Mouse (Mus musculus): ENCODE data around the gene Stk39. TPM values are rescaled to one million over a fixed set of nuclear protein-coding genes. Genes with fewer than 3 reads are reported as not detected.

Gene Stk39
- total RNA-seq, 4 experiments from 2014 or later, result 59.8 to 101 (median 73.8) TPM

GRCm38 (mm10) chr2:68457455-68458032 is 14.5 kb downstream of the Stk39 start:
- DNase-seq, result no peak

DNA sequence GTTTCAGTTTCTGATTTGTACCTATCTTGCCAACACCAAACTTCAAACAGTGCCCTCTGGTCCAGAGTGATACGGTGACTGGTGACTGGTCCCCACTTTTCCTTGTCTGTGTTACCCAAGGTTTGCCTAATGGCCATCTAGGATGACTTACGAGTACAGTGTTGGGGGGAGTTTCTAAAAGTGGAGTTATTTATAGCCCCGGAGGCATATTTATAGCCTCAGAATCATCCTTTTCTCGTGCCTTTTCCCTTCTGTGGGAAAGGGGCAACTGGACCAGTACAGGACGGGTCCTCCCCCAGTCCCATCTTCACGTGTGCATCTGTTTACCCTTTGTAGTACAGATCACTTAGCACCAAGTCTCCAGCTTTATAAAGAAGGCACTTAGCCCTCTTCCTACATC is 15.2 kb downstream of the Stk39 start:
- DNase-seq, result no peak

GRCm38 (mm10) chr2:68452379-68452778 is 19.7 kb downstream of the Stk39 start:
- DNase-seq, result peak; percentile 69

- DNase-seq, result no peak
Measured at GRCm38 (mm10) chr2:68448035-68448434, 24.0 kb downstream of the Stk39 start.

GRCm38 (mm10) chr2:68443141-68443540 is 28.9 kb downstream of the Stk39 start:
- no peak for DNase-seq

DNA sequence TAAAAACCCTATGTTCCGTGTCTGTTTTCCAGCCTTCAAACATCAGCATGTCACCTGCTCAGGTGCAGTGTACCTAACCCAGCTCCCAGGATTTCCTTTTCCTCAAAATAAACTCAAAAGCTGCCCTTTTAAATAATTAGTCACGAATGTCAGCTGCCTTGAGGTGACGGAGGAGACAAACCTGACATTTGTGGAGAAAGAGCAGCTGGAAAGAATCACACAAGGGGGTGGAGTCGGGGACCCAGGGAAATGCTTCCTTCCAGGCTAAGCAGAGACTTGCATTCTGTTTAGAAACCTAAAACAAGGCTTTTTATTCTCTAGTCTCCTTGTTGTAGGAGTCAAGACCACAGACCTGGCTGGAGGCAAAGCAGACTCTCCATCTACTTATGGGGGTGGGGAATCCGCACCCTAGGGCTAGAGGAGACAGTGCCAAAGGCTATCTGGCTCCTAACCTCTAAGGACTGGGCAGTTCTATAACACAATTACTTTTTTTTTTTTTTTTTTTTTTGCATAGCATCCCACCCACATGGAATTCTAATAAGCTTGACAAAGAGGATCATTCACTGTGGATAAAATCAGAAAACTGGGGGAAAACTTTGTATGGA is 29.9 kb downstream of the Stk39 start:
- no peak for DNase-seq

DNA sequence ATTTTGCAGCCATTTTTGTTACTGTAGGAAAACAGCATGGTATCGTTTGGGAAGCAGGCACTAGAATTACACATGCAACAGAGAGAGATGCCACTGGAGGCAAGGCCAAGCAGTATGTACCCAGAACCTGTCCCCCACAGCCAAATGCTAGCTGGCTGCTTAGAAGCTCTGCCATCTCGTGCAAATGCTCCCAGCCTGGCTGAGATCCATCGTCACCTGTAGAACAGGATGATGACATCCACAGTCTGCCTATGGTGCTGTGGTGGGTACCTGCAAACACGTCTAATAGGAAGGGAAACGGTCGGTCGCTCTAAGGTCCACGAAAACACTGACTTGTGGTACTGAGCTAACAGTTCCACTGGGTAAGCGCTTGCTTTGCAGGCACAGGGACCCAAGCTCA is 32.5 kb downstream of the Stk39 start:
- DNase-seq, result no peak

DNA sequence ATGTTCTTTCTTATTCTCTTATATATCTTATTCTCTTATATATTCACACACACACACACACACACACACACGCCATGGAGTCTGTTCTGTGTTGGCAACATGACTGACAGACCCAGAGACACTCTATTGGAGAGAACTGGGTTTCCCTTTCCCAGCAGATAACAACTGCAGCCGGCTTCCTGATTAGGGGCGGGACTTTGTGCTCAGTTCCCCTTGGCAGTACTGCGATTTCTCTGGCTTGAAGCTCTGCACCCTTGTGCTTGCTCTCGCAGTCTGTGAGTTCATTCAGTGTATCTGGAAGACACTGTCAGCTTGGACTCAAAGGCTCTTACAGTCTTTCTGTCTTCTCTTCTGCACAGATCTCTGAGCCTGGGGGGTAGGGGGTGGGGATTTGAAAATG is 34.1 kb downstream of the Stk39 start:
- no peak for DNase-seq

GRCm38 (mm10) chr2:68437216-68437615 is 34.9 kb downstream of the Stk39 start:
- no peak for DNase-seq

- no peak for DNase-seq
Measured at GRCm38 (mm10) chr2:68436305-68436704, 35.8 kb downstream of the Stk39 start.

DNA sequence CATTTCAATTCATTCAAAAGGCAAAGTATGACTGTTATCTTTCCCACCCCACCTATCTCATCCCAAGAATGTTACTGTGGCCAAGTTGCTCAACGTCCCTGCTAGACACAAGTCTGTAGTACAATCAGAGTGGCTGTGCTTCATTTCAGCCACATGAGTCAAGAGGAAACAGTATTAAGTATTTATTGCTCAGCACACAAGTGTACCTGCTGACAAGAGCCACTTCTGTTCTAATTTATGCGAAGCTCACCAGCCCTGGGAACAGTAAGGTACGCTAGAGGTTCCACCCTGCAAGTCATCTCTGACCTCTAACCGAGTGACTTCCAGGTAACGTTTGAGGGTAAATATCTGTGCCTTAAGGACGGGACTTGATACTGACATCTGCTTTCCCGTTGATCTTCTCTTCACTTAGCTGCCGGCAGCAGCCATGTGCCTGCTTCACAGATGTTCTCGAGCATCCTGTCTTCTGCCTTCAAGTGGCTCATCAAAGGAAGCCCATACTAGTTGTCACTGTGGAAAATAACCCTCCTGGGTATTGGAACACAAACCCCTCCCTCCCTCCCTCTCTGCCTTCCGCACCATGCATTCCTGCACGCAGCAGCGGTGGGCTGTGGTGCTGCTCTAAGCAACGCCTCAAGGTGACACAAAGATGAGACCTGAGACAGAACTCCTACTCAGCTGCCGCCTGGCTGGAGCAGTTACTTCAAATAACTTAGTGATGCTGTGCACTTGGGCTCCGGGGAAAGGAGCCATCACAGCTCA is 36.4 kb downstream of the Stk39 start:
- no peak for DNase-seq

- no peak for DNase-seq
Measured at GRCm38 (mm10) chr2:68434997-68435396, 37.1 kb downstream of the Stk39 start.

- no peak for DNase-seq
Measured at GRCm38 (mm10) chr2:68434576-68434975, 37.5 kb downstream of the Stk39 start.

- no peak for DNase-seq
Measured at GRCm38 (mm10) chr2:68433736-68434312, 38.2 kb downstream of the Stk39 start.

GRCm38 (mm10) chr2:68432834-68433233 is 39.2 kb downstream of the Stk39 start:
- no peak for DNase-seq

- DNase-seq, result no peak
Measured at GRCm38 (mm10) chr2:68431024-68431962, 40.8 kb downstream of the Stk39 start.

GRCm38 (mm10) chr2:68430493-68430892 is 41.6 kb downstream of the Stk39 start:
- DNase-seq, result no peak

- DNase-seq, result no peak
Measured at GRCm38 (mm10) chr2:68429436-68429835, 42.6 kb downstream of the Stk39 start.

DNA sequence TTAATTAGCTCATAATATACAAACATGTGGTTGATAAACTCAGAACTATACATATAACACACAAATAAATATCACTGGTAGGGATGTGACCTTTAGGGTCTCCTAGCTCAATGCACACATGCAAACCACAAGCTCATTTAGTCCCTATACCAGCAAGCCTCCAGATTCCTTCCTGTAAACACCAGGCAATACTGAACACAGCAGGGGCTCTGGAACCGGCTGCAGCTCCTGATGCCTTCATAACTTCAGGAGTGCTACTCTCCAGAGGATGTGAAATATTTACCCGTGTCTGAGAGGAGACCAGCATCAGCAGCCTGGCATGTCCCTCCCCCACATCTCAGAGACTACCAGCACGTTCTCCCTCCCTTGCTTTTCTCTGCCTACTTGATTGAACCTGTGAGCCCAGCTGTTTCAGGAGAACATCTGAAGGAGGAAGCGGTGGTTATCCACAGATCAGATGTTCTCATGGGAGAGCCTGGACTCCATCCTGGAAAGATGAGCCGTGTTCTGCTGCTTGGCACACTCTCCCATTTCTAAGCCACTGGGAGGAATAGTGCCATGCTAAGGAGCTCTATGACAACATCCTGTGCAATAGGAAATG is 45.0 kb downstream of the Stk39 start:
- DNase-seq, result no peak

DNA sequence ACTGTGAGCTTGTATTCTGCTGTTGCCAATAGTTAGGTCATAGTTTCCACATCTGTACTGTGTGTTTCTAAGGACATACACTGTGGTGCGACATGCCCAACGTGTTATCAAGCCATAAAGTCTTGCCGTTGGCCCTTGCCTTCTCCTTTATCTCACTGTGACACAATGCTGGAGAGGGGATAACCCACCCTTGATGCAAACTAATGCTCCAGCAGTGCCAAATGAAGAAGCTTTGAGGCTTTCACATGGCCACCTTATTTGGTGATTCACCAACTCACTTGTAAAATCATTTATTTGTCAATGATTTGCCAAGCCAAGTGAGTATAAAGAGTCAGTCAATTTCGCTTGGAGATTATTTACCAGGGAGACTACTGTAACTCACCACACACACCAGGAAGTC is 46.0 kb downstream of the Stk39 start:
- DNase-seq, result no peak

DNA sequence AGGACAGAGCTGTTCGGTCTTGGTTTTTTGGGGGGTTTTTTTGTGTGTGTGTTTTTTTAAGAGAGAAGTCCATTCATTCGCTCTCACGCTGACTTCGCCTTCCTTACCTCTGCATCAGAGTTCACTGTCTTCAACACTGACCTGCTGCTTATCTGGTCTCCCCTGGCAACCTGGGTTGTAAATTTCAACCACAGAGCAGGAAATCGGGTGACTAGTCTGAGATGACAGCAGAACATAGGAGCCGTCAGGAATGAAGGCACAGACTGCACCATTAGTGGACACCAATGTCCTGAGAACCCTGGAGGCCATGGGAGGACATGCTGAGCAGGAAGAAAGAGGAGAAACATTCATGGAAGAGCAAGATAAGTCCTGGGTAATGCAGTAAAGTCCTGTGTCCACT is 51.1 kb downstream of the Stk39 start:
- DNase-seq, result no peak

GRCm38 (mm10) chr2:68420223-68420622 is 51.8 kb downstream of the Stk39 start:
- no peak for DNase-seq
